ENCODE assay signal across 8 mouse cellular contexts in genomic region chr2:169995987-169996386, GRCm38 (mm10).
DNase-seq lines count a peak whose midpoint lies in the region; ATAC-seq and TF ChIP-seq lines count a peak whose summit lies in the region.

No protein-coding gene starts in this region.

- no peaks in the 10 kb centered on the region; the same call in 1 of the 2 replicates for H3K4me1 ChIP-seq in heart, adult 2 months (ENCODE audit: control insufficient read depth, insufficient read depth, low read length)
- H3K4me1 ChIP-seq in lung, postnatal 0 days (ENCODE audit: insufficient read depth, low read depth, low read length), result peaks cover 3% of the 10 kb centered on the region; the same call in 1 of the 2 replicates

- ATAC-seq in lung, postnatal 0 days, result peak; percentile 8; the same call in 1 of the 2 replicates
- no peak for ATAC-seq in megakaryocyte, adult 5-6 weeks (ENCODE audit: poor library complexity, severe bottlenecking)

- TF ChIP-seq CTCF in heart, adult 2 months (IDR thresholded peaks at IDR 0.05), result no peak
- no peak for TF ChIP-seq CTCF in lung, postnatal 0 days (IDR thresholded peaks at IDR 0.05)

- peak; percentile 15 to 50 for DNase-seq in adrenal gland, adult (ENCODE audit: inconsistent age in 2 of 2, low spot score in 1 of 2)
- no peak for DNase-seq in adrenal gland, adult 8-10 months
- peak; percentile 30 to 38 for DNase-seq in heart, adult 2 months
- DNase-seq in kidney, adult 9 months, result peak; percentile 46
- DNase-seq in lung, postnatal 0 days (ENCODE audit: low spot score), result no peak
- no peak for DNase-seq in ovary, postnatal 10 days (ENCODE audit: low spot score)
- no peak for DNase-seq in thymus, adult 18-20 months

- H3K27me3 ChIP-seq in heart, adult 2 months (ENCODE audit: control insufficient read depth, insufficient read depth, low read length), result no peaks in the 10 kb centered on the region
- no peaks in the 10 kb centered on the region for H3K27me3 ChIP-seq in lung, postnatal 0 days (replicated peaks; ENCODE audit: insufficient read depth, low read length)

- TF ChIP-seq EP300 in heart, adult 2 months (IDR thresholded peaks at IDR 0.05; ENCODE audit: insufficient read depth, low read depth, low read length), result no peak
- TF ChIP-seq EP300 in lung, postnatal 0 days (IDR thresholded peaks at IDR 0.05), result no peak

- H3K9me3 ChIP-seq in lung, postnatal 0 days (ENCODE audit: low read length), result no peaks in the 10 kb centered on the region

- no peaks in the 10 kb centered on the region for H3K79me2 ChIP-seq in heart, adult 2 months (replicated peaks; ENCODE audit: control insufficient read depth, insufficient read depth, low read length)

- H3K4me2 ChIP-seq in lung, postnatal 0 days (replicated peaks; ENCODE audit: low read depth, low read length), result peak overlapping the region; percentile 27; the same call in 1 of the 2 replicates

- peak overlapping the region; percentile 33; the same call in 1 of the 2 replicates for H3K27ac ChIP-seq in heart, adult 2 months
- H3K27ac ChIP-seq in lung, postnatal 0 days (ENCODE audit: low read length), result no peak overlapping the region

- 12% methylated on average over 12 of the region's 12 CpGs for WGBS in heart, adult 2 months
- WGBS in lung, postnatal 0 days, result 16% methylated on average over 12 of the region's 12 CpGs

- H3K9ac ChIP-seq in heart, adult 2 months (ENCODE audit: low read depth, low read length), result no peak overlapping the region
- no peak overlapping the region for H3K9ac ChIP-seq in lung, postnatal 0 days (replicated peaks; ENCODE audit: low read depth)

- H3K36me3 ChIP-seq in heart, adult 2 months (ENCODE audit: control insufficient read depth, insufficient read depth, low read length), result no peaks in the 10 kb centered on the region
- no peaks in the 10 kb centered on the region for H3K36me3 ChIP-seq in lung, postnatal 0 days (ENCODE audit: insufficient read depth, low read length)

- peak; percentile 33; the same call in 1 of the 2 replicates for TF ChIP-seq POLR2A in heart, adult 2 months (IDR thresholded peaks at IDR 0.05; ENCODE audit: insufficient read depth, low read depth, low read length)

- H3K4me3 ChIP-seq in heart, adult 2 months, result no peak overlapping the region; the same call in 1 of the 2 replicates
- no peak overlapping the region for H3K4me3 ChIP-seq in lung, postnatal 0 days (ENCODE audit: low read depth, low read length)

- intact Hi-C loops in heart, adult 2 months (cut with DNase I), result loop anchor here (2.0 kb wide), 1 partner anchor 45 kb away; no protein-coding TSS in a partner anchor

Comparison
In these comparisons a context has a peak if more than half of its experiments do, and no peak if none do; other contexts are left out.
1. DNase-seq: peak in adrenal gland, adult (2 of 2), heart, adult 2 months (2 of 2) and kidney, adult 9 months (single experiment); none in adrenal gland, adult 8-10 months (single experiment), lung, postnatal 0 days (single experiment), ovary, postnatal 10 days (single experiment) and thymus, adult 18-20 months (0 of 2).